ENCODE assay signal across 7 mouse cellular contexts in genomic region chr2:59870526-59870925, GRCm38 (mm10).
"Had no signal": no experiment of that assay in that cellular context is flagged by ENCODE, and none has a peak within 500 bp of the region (broad histone marks: within the 10 kb centered on the region; RNA-seq: fewer than 3 reads in every experiment).

No protein-coding gene starts in this region.

- DNase-seq: kidney, postnatal 10 days; kidney, postnatal 4 days; right cerebral cortex, adult 18-20 months; right cerebral cortex, postnatal 25 days; thymus, postnatal 36 days had no signal

- ATAC-seq: liver, embryonic 12.5 days; midbrain, embryonic 13.5 days had no signal
